Mouse (Mus musculus): ENCODE data around the gene Spout1. TPM values are rescaled to one million over a fixed set of nuclear protein-coding genes. Genes with fewer than 3 reads are reported as not detected.
A peak's percentile ranks its signal among the peaks of the same experiment; 100 is the strongest.
"Not testable (repeated sequence)": the region's sequence is repeated elsewhere in the genome, so short reads cannot be mapped to it uniquely, and the experiment has no call there.

The Spout1 gene
- polyA plus RNA-seq, 1 experiment from 2014 or later = 43.4 TPM

- WGBS (ENCODE audit: insufficient replicate concordance) = 88% methylated on average over 12 of the region's 12 CpGs
- ATAC-seq (replicated peaks; ENCODE audit: insufficient number of reproducible peaks, low FRiP score, low TSS enrichment) = no peak
Measured at GRCm38 (mm10) chr2:30191790-30192580, 13.7 kb upstream of the Spout1 start.

GRCm38 (mm10) chr2:30185681-30186080 is 7.4 kb upstream of the Spout1 start:
- Histone ChIP-seq H3K4me3 (ENCODE audit: low read depth, low read length) (no peak overlapping the region), H3K27me3 (ENCODE audit: control insufficient read depth, insufficient read depth, low read length) (no peaks in the 10 kb centered on the region), H3K36me3 (ENCODE audit: control insufficient read depth, insufficient read depth, low read length) (peaks cover 5% of the 10 kb centered on the region), H3K9ac (ENCODE audit: low read depth, low read length) (no peak overlapping the region), H3K4me2 (no peak overlapping the region), H3K27ac (ENCODE audit: low read depth, low read length) (no peak overlapping the region), H3K9me3 (replicated peaks; ENCODE audit: control insufficient read depth, low read length) (peaks cover 4% of the 10 kb centered on the region; the same call in 1 of the 2 replicates), H3K4me1 (ENCODE audit: control insufficient read depth, insufficient read depth, low read length) (no peaks in the 10 kb centered on the region; the same call in 1 of the 2 replicates)
- WGBS (ENCODE audit: insufficient replicate concordance) = 70% methylated on average over 3 of the region's 3 CpGs
- ATAC-seq (replicated peaks; ENCODE audit: insufficient number of reproducible peaks, low FRiP score, low TSS enrichment) = 0 out of 2 replicates have a peak, but pooled peaks have one; percentile 12

More at GRCm38 (mm10) chr2:30191790-30192580, 13.7 kb upstream of the Spout1 start:
- H3K27me3 ChIP-seq (ENCODE audit: control insufficient read depth, insufficient read depth, low read length) = no peaks in the 10 kb centered on the region
- no peak overlapping the region for H3K27ac ChIP-seq (ENCODE audit: low read depth, low read length)
- no peak overlapping the region for H3K4me3 ChIP-seq (ENCODE audit: low read depth, low read length)
- H3K9me3 ChIP-seq (replicated peaks; ENCODE audit: control insufficient read depth, low read length) = no peaks in the 10 kb centered on the region
- no peaks in the 10 kb centered on the region for H3K4me1 ChIP-seq (ENCODE audit: control insufficient read depth, insufficient read depth, low read length)
- H3K9ac ChIP-seq (ENCODE audit: low read depth, low read length) = no peak overlapping the region
- H3K36me3 ChIP-seq (ENCODE audit: control insufficient read depth, insufficient read depth, low read length) = 0 out of 2 replicates have a peak, but pooled peaks cover 2% of the 10 kb centered on the region
- no peak overlapping the region for H3K4me2 ChIP-seq

GRCm38 (mm10) chr2:30185276-30185675 is 7.0 kb upstream of the Spout1 start:
- H3K4me2 ChIP-seq = no peak overlapping the region
- ATAC-seq (replicated peaks; ENCODE audit: insufficient number of reproducible peaks, low FRiP score, low TSS enrichment) = peak; percentile 77; the same call in 1 of the 2 replicates
- H3K4me3 ChIP-seq (ENCODE audit: low read depth, low read length) = no peak overlapping the region
- 59% methylated on average over 6 of the region's 6 CpGs for WGBS (ENCODE audit: insufficient replicate concordance)
- H3K9me3 ChIP-seq (replicated peaks; ENCODE audit: control insufficient read depth, low read length) = peaks cover 4% of the 10 kb centered on the region; the same call in 1 of the 2 replicates
- H3K36me3 ChIP-seq (ENCODE audit: control insufficient read depth, insufficient read depth, low read length) = peaks cover 5% of the 10 kb centered on the region
- H3K4me1 ChIP-seq (ENCODE audit: control insufficient read depth, insufficient read depth, low read length) = no peaks in the 10 kb centered on the region; the same call in 1 of the 2 replicates
- 0 out of 2 replicates have a peak overlapping the region, but pooled peaks have one; percentile 29 for H3K27ac ChIP-seq (ENCODE audit: low read depth, low read length)
- H3K9ac ChIP-seq (ENCODE audit: low read depth, low read length) = no peak overlapping the region
- no peaks in the 10 kb centered on the region for H3K27me3 ChIP-seq (ENCODE audit: control insufficient read depth, insufficient read depth, low read length)

- WGBS (ENCODE audit: insufficient replicate concordance) = 72% methylated on average over 3 of the region's 3 CpGs
- Histone ChIP-seq H3K4me3 (ENCODE audit: low read depth, low read length) (no peak overlapping the region), H3K9ac (ENCODE audit: low read depth, low read length) (no peak overlapping the region), H3K36me3 (ENCODE audit: control insufficient read depth, insufficient read depth, low read length) (peaks cover 5% of the 10 kb centered on the region), H3K4me2 (no peak overlapping the region), H3K9me3 (replicated peaks; ENCODE audit: control insufficient read depth, low read length) (peaks cover 4% of the 10 kb centered on the region; the same call in 1 of the 2 replicates), H3K4me1 (ENCODE audit: control insufficient read depth, insufficient read depth, low read length) (no peaks in the 10 kb centered on the region; the same call in 1 of the 2 replicates), H3K27ac (ENCODE audit: low read depth, low read length) (no peak overlapping the region), H3K27me3 (ENCODE audit: control insufficient read depth, insufficient read depth, low read length) (no peaks in the 10 kb centered on the region)
- no peak for ATAC-seq (replicated peaks; ENCODE audit: insufficient number of reproducible peaks, low FRiP score, low TSS enrichment)
Measured at GRCm38 (mm10) chr2:30183721-30184120, 5.5 kb upstream of the Spout1 start.

GRCm38 (mm10) chr2:30182424-30182823 is 4.2 kb upstream of the Spout1 start:
- Histone ChIP-seq H3K4me3 (ENCODE audit: low read depth, low read length) (no peak overlapping the region), H3K9me3 (replicated peaks; ENCODE audit: control insufficient read depth, low read length) (peaks cover 4% of the 10 kb centered on the region; the same call in 1 of the 2 replicates), H3K27ac (ENCODE audit: low read depth, low read length) (no peak overlapping the region), H3K4me2 (no peak overlapping the region), H3K9ac (ENCODE audit: low read depth, low read length) (no peak overlapping the region), H3K36me3 (ENCODE audit: control insufficient read depth, insufficient read depth, low read length) (peaks cover 5% of the 10 kb centered on the region), H3K4me1 (ENCODE audit: control insufficient read depth, insufficient read depth, low read length) (peaks cover 3% of the 10 kb centered on the region), H3K27me3 (ENCODE audit: control insufficient read depth, insufficient read depth, low read length) (no peaks in the 10 kb centered on the region)
- ATAC-seq (replicated peaks; ENCODE audit: insufficient number of reproducible peaks, low FRiP score, low TSS enrichment) = no peak
- 93% methylated on average over 2 of the region's 2 CpGs for WGBS (ENCODE audit: insufficient replicate concordance)

- ATAC-seq (replicated peaks; ENCODE audit: insufficient number of reproducible peaks, low FRiP score, low TSS enrichment); H3K27me3 ChIP-seq (ENCODE audit: control insufficient read depth, insufficient read depth, low read length); H3K9me3 ChIP-seq (replicated peaks; ENCODE audit: control insufficient read depth, low read length); H3K4me1 ChIP-seq (ENCODE audit: control insufficient read depth, insufficient read depth, low read length); H3K27ac ChIP-seq (ENCODE audit: low read depth, low read length); H3K9ac ChIP-seq (ENCODE audit: low read depth, low read length): not testable (repeated sequence)
- Histone ChIP-seq H3K36me3 (ENCODE audit: control insufficient read depth, insufficient read depth, low read length) (peaks cover 26% of the 10 kb centered on the region), H3K4me2 (peak overlapping the region; percentile 89), H3K4me3 (ENCODE audit: low read depth, low read length) (peak overlapping the region; percentile 71)
- 62% methylated on average over 7 of the region's 7 CpGs for WGBS (ENCODE audit: insufficient replicate concordance)
Measured at GRCm38 (mm10) chr2:30178711-30179110, 452 bp upstream of the Spout1 start.

GRCm38 (mm10) chr2:30176561-30176960 is 1.7 kb downstream of the Spout1 start:
- Histone ChIP-seq H3K4me2 (no peak overlapping the region), H3K9ac (ENCODE audit: low read depth, low read length) (no peak overlapping the region), H3K9me3 (replicated peaks; ENCODE audit: control insufficient read depth, low read length) (0 out of 2 replicates have a peak, but pooled peaks cover 3% of the 10 kb centered on the region), H3K27me3 (ENCODE audit: control insufficient read depth, insufficient read depth, low read length) (no peaks in the 10 kb centered on the region), H3K27ac (ENCODE audit: low read depth, low read length) (no peak overlapping the region), H3K36me3 (ENCODE audit: control insufficient read depth, insufficient read depth, low read length) (peaks cover 34% of the 10 kb centered on the region), H3K4me3 (ENCODE audit: low read depth, low read length) (no peak overlapping the region), H3K4me1 (ENCODE audit: control insufficient read depth, insufficient read depth, low read length) (peaks cover 7% of the 10 kb centered on the region)
- 94% methylated on average over 2 of the region's 2 CpGs for WGBS (ENCODE audit: insufficient replicate concordance)
- ATAC-seq (replicated peaks; ENCODE audit: insufficient number of reproducible peaks, low FRiP score, low TSS enrichment) = no peak

- Histone ChIP-seq H3K27me3 (ENCODE audit: control insufficient read depth, insufficient read depth, low read length) (no peaks in the 10 kb centered on the region), H3K9ac (ENCODE audit: low read depth, low read length) (no peak overlapping the region), H3K9me3 (replicated peaks; ENCODE audit: control insufficient read depth, low read length) (0 out of 2 replicates have a peak, but pooled peaks cover 3% of the 10 kb centered on the region), H3K4me1 (ENCODE audit: control insufficient read depth, insufficient read depth, low read length) (peaks cover 7% of the 10 kb centered on the region), H3K27ac (ENCODE audit: low read depth, low read length) (no peak overlapping the region), H3K4me2 (no peak overlapping the region), H3K4me3 (ENCODE audit: low read depth, low read length) (no peak overlapping the region), H3K36me3 (ENCODE audit: control insufficient read depth, insufficient read depth, low read length) (peaks cover 34% of the 10 kb centered on the region)
- no peak for ATAC-seq (replicated peaks; ENCODE audit: insufficient number of reproducible peaks, low FRiP score, low TSS enrichment)
- WGBS (ENCODE audit: insufficient replicate concordance) = 79% methylated on average over 8 of the region's 8 CpGs
Measured at GRCm38 (mm10) chr2:30175897-30176296, 2.4 kb downstream of the Spout1 start.

Measured in heart, embryonic 11.5 days (tissue).